Mouse (Mus musculus): ENCODE measurements around the gene Rhno1. TPM values are rescaled to one million over a fixed set of nuclear protein-coding genes. Genes with fewer than 3 reads are reported as not detected.

Rhno1 gene
- polyA plus RNA-seq, 1 experiment from 2014 or later: 67.4 TPM

DNA sequence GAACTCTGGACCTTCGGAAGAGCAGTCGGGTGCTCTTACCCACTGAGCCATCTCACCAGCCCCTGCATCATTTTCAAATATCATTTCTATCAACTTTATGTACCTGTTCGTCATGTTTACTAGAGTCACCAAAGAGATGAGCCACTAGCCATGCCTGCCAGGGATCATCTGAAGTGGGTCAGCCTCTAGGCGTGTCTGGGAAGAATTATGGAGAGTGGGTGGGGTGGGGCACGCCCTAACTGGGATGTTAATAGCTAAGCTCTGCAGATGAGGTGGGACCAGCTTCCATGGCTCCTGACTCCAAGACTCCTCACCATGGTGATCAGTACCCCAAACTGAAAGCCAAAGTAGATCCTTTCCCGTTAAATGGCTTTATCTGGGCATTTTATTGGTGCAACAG is 47.9 kb downstream of the Rhno1 start:
- Histone ChIP-seq H3K4me2 (ENCODE audit: low read length) (no peak overlapping the region), H3K4me1 (ENCODE audit: control insufficient read depth, insufficient read depth, low read depth, low read length) (no peaks in the 10 kb centered on the region), H3K27ac (ENCODE audit: low read depth, low read length) (no peak overlapping the region), H3K36me3 (ENCODE audit: control insufficient read depth, insufficient read depth, low read length) (no peaks in the 10 kb centered on the region), H3K9ac (ENCODE audit: low read depth, low read length) (no peak overlapping the region), H3K9me3 (ENCODE audit: control insufficient read depth, low read length) (no peaks in the 10 kb centered on the region), H3K27me3 (replicated peaks; ENCODE audit: control insufficient read depth, insufficient read depth, low read length) (no peaks in the 10 kb centered on the region), H3K4me3 (ENCODE audit: low read length) (no peak overlapping the region)
- no peak for ATAC-seq
- 93% methylated on average over 6 of the region's 6 CpGs for WGBS

DNA sequence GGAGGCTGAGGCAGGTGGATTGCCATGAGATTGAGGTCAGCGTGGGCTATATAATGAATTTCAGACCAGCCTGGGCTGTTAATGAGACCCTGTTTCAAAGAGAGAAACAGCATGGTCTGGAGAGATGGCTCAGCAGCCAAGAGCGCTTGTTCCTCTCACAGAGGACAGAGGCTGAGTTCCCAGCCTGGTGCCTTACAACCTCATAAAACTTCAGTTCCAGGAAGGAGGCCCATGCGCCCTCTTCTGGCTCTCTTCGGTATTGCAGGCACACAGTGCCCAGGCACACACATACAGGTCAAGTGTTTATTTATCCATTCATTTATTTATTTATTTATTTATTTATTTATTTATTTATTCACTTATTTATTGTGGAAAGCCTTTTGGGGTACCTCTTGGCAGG is 54.4 kb downstream of the Rhno1 start:
- peak; percentile 37; the same call in 1 of the 2 replicates for ATAC-seq

More for the DNA sequence above, 54.4 kb downstream of the Rhno1 start:
- Histone ChIP-seq H3K27ac (ENCODE audit: low read depth, low read length) (no peak overlapping the region), H3K9ac (ENCODE audit: low read depth, low read length) (no peak overlapping the region), H3K9me3 (ENCODE audit: control insufficient read depth, low read length) (no peaks in the 10 kb centered on the region), H3K4me3 (ENCODE audit: low read length) (no peak overlapping the region), H3K27me3 (replicated peaks; ENCODE audit: control insufficient read depth, insufficient read depth, low read length) (no peaks in the 10 kb centered on the region), H3K4me1 (ENCODE audit: control insufficient read depth, insufficient read depth, low read depth, low read length) (no peaks in the 10 kb centered on the region), H3K36me3 (ENCODE audit: control insufficient read depth, insufficient read depth, low read length) (no peaks in the 10 kb centered on the region), H3K4me2 (ENCODE audit: low read length) (no peak overlapping the region)
- 26% methylated on average over 4 of the region's 4 CpGs for WGBS

Other genes starting within 250 kb of the Rhno1 start
- 62.6 and 66.8 TPM in 2 replicates for gene Tspan9, start 219.3 kb downstream of the Rhno1 start, polyA plus RNA-seq (2015; fragmentation: Nextera tagmentation; extraction: Ambion mirVana)
- gene Tead4, start 62.1 kb downstream of the Rhno1 start, polyA plus RNA-seq (2015; fragmentation: Nextera tagmentation; extraction: Ambion mirVana): 0.81 and 1.5 TPM in 2 replicates
- gene Tulp3, start 7.1 kb downstream of the Rhno1 start, polyA plus RNA-seq (2015; fragmentation: Nextera tagmentation; extraction: Ambion mirVana): 17.7 and 19.9 TPM in 2 replicates
- 7.2 and 9.5 TPM in 2 replicates for gene Foxm1, start 56 bp upstream of the Rhno1 start, polyA plus RNA-seq (2015; fragmentation: Nextera tagmentation; extraction: Ambion mirVana)
- gene Tex52, start 12.5 kb upstream of the Rhno1 start, polyA plus RNA-seq (2015; fragmentation: Nextera tagmentation; extraction: Ambion mirVana): 0.61 and 0.82 TPM in 2 replicates
- not detected in 2 replicates for gene Gm44596, start 12.6 kb upstream of the Rhno1 start, polyA plus RNA-seq (2015; fragmentation: Nextera tagmentation; extraction: Ambion mirVana)
- gene Nrip2, start 36.4 kb upstream of the Rhno1 start, polyA plus RNA-seq (2015; fragmentation: Nextera tagmentation; extraction: Ambion mirVana): 11.0 and 11.3 TPM in 2 replicates
- gene Itfg2, start 62.0 kb upstream of the Rhno1 start, polyA plus RNA-seq (2015; fragmentation: Nextera tagmentation; extraction: Ambion mirVana): 35.7 and 46.9 TPM in 2 replicates
- gene Fkbp4, start 75.8 kb upstream of the Rhno1 start, polyA plus RNA-seq (2015; fragmentation: Nextera tagmentation; extraction: Ambion mirVana): 341 and 344 TPM in 2 replicates
- gene Pzp, start 163.8 kb upstream of the Rhno1 start, polyA plus RNA-seq (2015; fragmentation: Nextera tagmentation; extraction: Ambion mirVana): 0.10 and 0.34 TPM in 2 replicates
- 4.7 and 5.6 TPM in 2 replicates for gene A2ml1, start 218.7 kb upstream of the Rhno1 start, polyA plus RNA-seq (2015; fragmentation: Nextera tagmentation; extraction: Ambion mirVana)

Data from hindbrain, embryonic 16.5 days (tissue).